In the genomic region with DNA sequence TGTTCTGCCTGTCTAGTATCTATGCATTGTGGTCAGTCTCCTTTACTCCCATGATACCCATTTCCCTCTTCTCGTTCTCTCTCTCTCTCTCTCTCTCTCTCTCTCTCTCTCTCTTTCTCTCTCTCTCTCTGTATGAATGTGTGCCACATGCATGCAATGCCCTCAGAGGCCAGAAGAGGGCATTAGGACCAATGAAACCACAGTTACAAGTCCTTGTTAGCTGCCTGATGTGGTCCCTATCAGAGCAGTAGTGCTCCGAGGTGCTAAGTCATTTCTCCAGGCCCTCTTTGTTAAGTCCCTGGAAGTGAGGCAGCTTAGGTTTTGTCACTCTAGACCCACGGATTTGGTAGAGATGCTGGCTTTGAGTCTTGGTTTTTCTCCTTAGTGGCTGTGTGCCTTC, we compare ENCODE assay signal across 9 mouse cellular contexts.
DNase-seq lines count a peak whose midpoint lies in the region; ATAC-seq and TF ChIP-seq lines count a peak whose summit lies in the region.
"Had no signal": no experiment of that assay in that cellular context is flagged by ENCODE, and none has a peak within 500 bp of the region (broad histone marks: within the 10 kb centered on the region; RNA-seq: fewer than 3 reads in every experiment).

No protein-coding gene starts in this region.

- H3K27ac ChIP-seq in kidney, postnatal 0 days, result no peak overlapping the region
- no peak overlapping the region for H3K27ac ChIP-seq in kidney, embryonic 15.5 days
- H3K27ac ChIP-seq in ES-E14 (ENCODE audit: insufficient read depth, low read depth, low read length, poor library complexity, severe bottlenecking), result no peak overlapping the region
- H3K27ac ChIP-seq: liver, embryonic 13.5 days had no signal

- no peaks in the 10 kb centered on the region for H3K27me3 ChIP-seq in kidney, postnatal 0 days (ENCODE audit: insufficient read depth, low read length)
- peaks cover 4% of the 10 kb centered on the region; the same call in 1 of the 2 replicates for H3K27me3 ChIP-seq in kidney, embryonic 15.5 days
- H3K27me3 ChIP-seq: liver, embryonic 13.5 days had no signal

- no peak for ATAC-seq in kidney, postnatal 0 days (replicated peaks; ENCODE audit: low FRiP score, low read depth)
- no peak for ATAC-seq in kidney, embryonic 15.5 days (replicated peaks; ENCODE audit: low FRiP score)

- no peak overlapping the region for H3K4me3 ChIP-seq in kidney, postnatal 0 days (replicated peaks; ENCODE audit: low read depth, low read length)
- no peak overlapping the region for H3K4me3 ChIP-seq in kidney, embryonic 15.5 days (replicated peaks)
- H3K4me3 ChIP-seq in ES-E14 (ENCODE audit: insufficient read depth in 1 of 2, low read depth in 1 of 2, low read length in 2 of 2, poor library complexity in 1 of 2, severe bottlenecking in 1 of 2), result no peak overlapping the region
- H3K4me3 ChIP-seq: heart, embryonic 12.5 days; liver, embryonic 13.5 days had no signal

- 33% methylated on average over 3 of the region's 3 CpGs for WGBS in kidney, postnatal 0 days
- WGBS in kidney, embryonic 15.5 days, result 27% methylated on average over 3 of the region's 3 CpGs

- DNase-seq in kidney, postnatal 0 days (ENCODE audit: low spot score), result peak; percentile 28
- DNase-seq in ES-E14 (ENCODE audit: low read depth, low spot score), result peak; percentile 43
- peak; percentile 52 for DNase-seq in brain, adult 2 months (ENCODE audit: low read depth, low spot score)
- DNase-seq in kidney, postnatal 4 days, result peak; percentile 28 to 52
- DNase-seq in urinary bladder, adult 2 months (ENCODE audit: low spot score), result no peak
- no peak for DNase-seq in frontal cortex, postnatal 25 days (ENCODE audit: low spot score in 2 of 2)
- DNase-seq: liver, embryonic 13.5 days had no signal

- TF ChIP-seq CTCF in kidney, postnatal 0 days (IDR thresholded peaks at IDR 0.05; ENCODE audit: low read depth), result peak; percentile 69

- H3K9ac ChIP-seq in kidney, postnatal 0 days (ENCODE audit: low read depth, low read length), result no peak overlapping the region
- H3K9ac ChIP-seq in kidney, embryonic 15.5 days, result no peak overlapping the region
- no peak overlapping the region for H3K9ac ChIP-seq in ES-E14 (ENCODE audit: insufficient read depth, low read depth, low read length, poor library complexity, severe bottlenecking)
- H3K9ac ChIP-seq: heart, embryonic 12.5 days; liver, embryonic 13.5 days had no signal

- no peaks in the 10 kb centered on the region for H3K9me3 ChIP-seq in kidney, postnatal 0 days (replicated peaks; ENCODE audit: low read length)
- no peaks in the 10 kb centered on the region for H3K9me3 ChIP-seq in kidney, embryonic 15.5 days (replicated peaks)
- no peaks in the 10 kb centered on the region for H3K9me3 ChIP-seq in ES-E14 (ENCODE audit: control insufficient read depth, insufficient read depth, low read depth, low read length)
- H3K9me3 ChIP-seq: heart, embryonic 12.5 days; liver, embryonic 13.5 days had no signal

- in situ Hi-C loops in ES-E14 (cut with MboI; ENCODE audit: low sequenced_read_pairs in 2 of 2, unreplicated experiment in 2 of 2), result no loop called here

- H3K4me2 ChIP-seq in kidney, postnatal 0 days (ENCODE audit: low read length), result no peak overlapping the region
- H3K4me2 ChIP-seq in kidney, embryonic 15.5 days, result no peak overlapping the region
- H3K4me2 ChIP-seq: heart, embryonic 12.5 days; liver, embryonic 13.5 days had no signal

- no peaks in the 10 kb centered on the region for H3K4me1 ChIP-seq in kidney, postnatal 0 days (replicated peaks; ENCODE audit: insufficient read depth, low read length)
- no peaks in the 10 kb centered on the region for H3K4me1 ChIP-seq in kidney, embryonic 15.5 days
- no peaks in the 10 kb centered on the region for H3K4me1 ChIP-seq in ES-E14 (ENCODE audit: control insufficient read depth in 2 of 2, insufficient read depth in 2 of 2, low read length in 2 of 2, poor library complexity in 1 of 2)
- H3K4me1 ChIP-seq: liver, embryonic 13.5 days had no signal

- H3K36me3 ChIP-seq in kidney, postnatal 0 days (ENCODE audit: insufficient read depth, low read length), result no peaks in the 10 kb centered on the region
- no peaks in the 10 kb centered on the region for H3K36me3 ChIP-seq in kidney, embryonic 15.5 days
- no peaks in the 10 kb centered on the region for H3K36me3 ChIP-seq in ES-E14 (ENCODE audit: control insufficient read depth, insufficient read depth, low read length, poor library complexity, severe bottlenecking)
- H3K36me3 ChIP-seq: heart, embryonic 12.5 days; liver, embryonic 13.5 days had no signal

TF ChIP-seq in ES-E14, 5 proteins besides CTCF, POLR2A, EP300 and RAD21:
- TF ChIP-seq ZNF384 (IDR thresholded peaks at IDR 0.05; ENCODE audit: low read depth, low read length) (no peak), HCFC1 (IDR thresholded peaks at IDR 0.05; ENCODE audit: borderline replicate concordance, insufficient read depth, low read length) (no peak), CHD2 (IDR thresholded peaks at IDR 0.05; ENCODE audit: low read depth, low read length) (no peak), ZC3H11A (IDR thresholded peaks at IDR 0.05; ENCODE audit: borderline replicate concordance, low read depth, low read length) (no peak), MAFK (IDR thresholded peaks at IDR 0.05; ENCODE audit: insufficient read depth, low read depth, low read length) (no peak)

Comparison
In these comparisons a context has a peak if more than half of its experiments do, and no peak if none do; other contexts are left out.
1. DNase-seq: peak in kidney, postnatal 0 days (single experiment), ES-E14 (single experiment), brain, adult 2 months (single experiment) and kidney, postnatal 4 days (2 of 2); none in urinary bladder, adult 2 months (single experiment) and frontal cortex, postnatal 25 days (0 of 2).